Mouse (Mus musculus): Measurements from ENCODE around the gene Otop1. TPM values are rescaled to one million over a fixed set of nuclear protein-coding genes. Genes with fewer than 3 reads are reported as not detected.

Gene Otop1
- polyA plus RNA-seq, 1 experiment, result 0.05 TPM

GRCm38 (mm10) chr5:38346646-38347432, 71.1 kb downstream of the Otop1 start:
- TF ChIP-seq CTCF (IDR thresholded peaks at IDR 0.05; ENCODE audit: borderline replicate concordance, extremely low read depth, insufficient read depth, insufficient read length), result no peak
- TF ChIP-seq POLR2A (IDR thresholded peaks at IDR 0.05; ENCODE audit: borderline replicate concordance, extremely low read depth, insufficient read depth, insufficient read length, poor library complexity, severe bottlenecking), result no peak
- DNase-seq (ENCODE audit: low read depth), result peak; percentile 20

- TF ChIP-seq CTCF (IDR thresholded peaks at IDR 0.05; ENCODE audit: borderline replicate concordance, extremely low read depth, insufficient read depth, insufficient read length) (no peak), POLR2A (IDR thresholded peaks at IDR 0.05; ENCODE audit: borderline replicate concordance, extremely low read depth, insufficient read depth, insufficient read length, poor library complexity, severe bottlenecking) (no peak)
- no peak for DNase-seq (ENCODE audit: low read depth)
These were observed 74.7 kb downstream of the Otop1 start for GRCm38 (mm10) chr5:38350351-38350929.

Other genes starting within 250 kb of the Otop1 start
- gene Stx18, start 237.2 kb upstream of the Otop1 start, polyA plus RNA-seq (2012; rRNA removed), result 25.6 and 28.0 TPM in 2 replicates
- gene Nsg1, start 116.1 kb upstream of the Otop1 start, polyA plus RNA-seq (2012; rRNA removed), result 719 and 725 TPM in 2 replicates
- gene Zbtb49, start 55.5 kb upstream of the Otop1 start, polyA plus RNA-seq (2012; rRNA removed), result 35.0 and 36.7 TPM in 2 replicates
- gene Lyar, start 55.5 kb upstream of the Otop1 start, polyA plus RNA-seq (2012; rRNA removed), result 22.8 and 26.4 TPM in 2 replicates
- gene Tmem128, start 15.8 kb upstream of the Otop1 start, polyA plus RNA-seq (2012; rRNA removed), result 62.7 and 84.1 TPM in 2 replicates
- gene Drd5, start 43.4 kb downstream of the Otop1 start, polyA plus RNA-seq (2012; rRNA removed), result 0.22 and 0.28 TPM in 2 replicates
- gene Slc2a9, start 227.2 kb downstream of the Otop1 start, polyA plus RNA-seq (2012; rRNA removed), result 0.28 and 0.81 TPM in 2 replicates

Measured in brain, embryonic 14.5 days (tissue).